Mouse (Mus musculus) hindbrain, embryonic 12.5 days (tissue): Measurements from ENCODE around the gene Spdl1. TPM values are rescaled to one million over a fixed set of nuclear protein-coding genes. Genes with fewer than 3 reads are reported as not detected.
A peak's percentile ranks its signal among the peaks of the same experiment; 100 is the strongest.

Source experiments
- ATAC-seq: fragments of 200-750 bp; cut with Nextera tagmentation; 2 replicates; pipeline ENCODE4 v1.8.0; 2017; ENCODE audit warnings: moderate TSS enrichment; ENCODE audit not compliant: low FRiP score
- H3K27ac ChIP-seq: fragments of 300-500 bp; sonication (generic); 2 replicates; pipeline ENCODE4 v1.5.1; 2016; ENCODE audit warnings: mild to moderate bottlenecking
- H3K27me3 ChIP-seq: fragments of 300-500 bp; sonication (generic); 2 replicates; pipeline ENCODE4 v1.6.1; 2016; ENCODE audit warnings: mild to moderate bottlenecking
- H3K36me3 ChIP-seq: fragments of 300-500 bp; sonication (generic); 2 replicates; pipeline ENCODE4 v1.6.1; 2016; ENCODE audit warnings: mild to moderate bottlenecking
- H3K4me1 ChIP-seq: fragments of 300-500 bp; sonication (generic); 2 replicates; pipeline ENCODE4 v1.6.1; 2016
- H3K4me2 ChIP-seq: fragments of 300-500 bp; sonication (generic); replicated peaks from 2 replicates; pipeline ENCODE4 v1.6.1; 2016; ENCODE audit warnings: mild to moderate bottlenecking
- H3K4me3 ChIP-seq: fragments of 300-500 bp; sonication (generic); 2 replicates; pipeline ENCODE4 v1.5.1; 2016; ENCODE audit warnings: mild to moderate bottlenecking
- H3K9ac ChIP-seq: fragments of 300-500 bp; sonication (generic); 2 replicates; pipeline ENCODE4 v1.6.1; 2016; ENCODE audit warnings: mild to moderate bottlenecking, moderate library complexity
- H3K9me3 ChIP-seq: fragments of 300-500 bp; sonication (generic); replicated peaks from 2 replicates; pipeline ENCODE4 v1.6.1; 2016; ENCODE audit warnings: mild to moderate bottlenecking
- WGBS: fragments of 180-500 bp; shearing (Covaris S2); methylation state at CpG from one replicate; pipeline ENCODE4 v1.1.7; 2016; 5-methylcytosine and 5-hydroxymethylcytosine counted together
- polyA plus RNA-seq: library from polyadenylated mRNA; unstranded; fragments of >200 nt; fragmentation: Nextera tagmentation; extraction: Ambion mirVana; gene quantifications from 2 replicates; pipeline ENCODE4 v1.2.1, GENCODE M21; 2016

The Spdl1 gene
- polyA plus RNA-seq, 1 experiment from 2014 or later = 15.4 TPM

GRCm38 (mm10) chr11:34796097-34796496 is 37.3 kb downstream of the Spdl1 start:
- whole genome bisulfite sequencing = 39% methylated on average over 4 of the region's 4 CpGs
- H3K4me3 ChIP-seq = no peak overlapping the region
- no peaks in the 10 kb centered on the region for H3K27me3 ChIP-seq
- no peaks in the 10 kb centered on the region for H3K36me3 ChIP-seq
- H3K9ac ChIP-seq = no peak overlapping the region
- H3K9me3 ChIP-seq = no peaks in the 10 kb centered on the region
- no peaks in the 10 kb centered on the region for H3K4me1 ChIP-seq
- H3K27ac ChIP-seq = no peak overlapping the region
- no peak for ATAC-seq
- H3K4me2 ChIP-seq = no peak overlapping the region

DNA sequence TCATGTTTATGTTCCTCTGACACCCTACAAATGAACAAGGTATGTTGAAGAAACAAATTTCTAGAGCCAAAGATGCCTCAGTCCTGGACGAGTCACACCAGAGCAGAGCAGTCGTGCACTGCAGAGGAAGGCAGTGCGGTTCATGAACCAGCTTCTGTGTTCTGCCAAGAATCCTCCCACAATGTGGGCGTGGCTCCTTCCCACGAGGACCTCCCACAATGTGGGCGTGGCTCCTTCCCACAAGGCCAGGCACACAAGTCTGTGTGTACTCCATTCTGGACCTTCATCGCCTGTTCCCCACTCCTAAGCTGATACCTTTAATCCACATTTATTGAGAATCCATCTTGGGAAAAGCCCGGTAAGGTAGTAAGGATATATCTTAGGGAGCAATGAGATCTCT is 41.6 kb downstream of the Spdl1 start:
- H3K27me3 ChIP-seq = no peaks in the 10 kb centered on the region
- H3K4me2 ChIP-seq = no peak overlapping the region
- ATAC-seq = no peak
- no peak overlapping the region for H3K9ac ChIP-seq
- no peaks in the 10 kb centered on the region for H3K4me1 ChIP-seq
- H3K4me3 ChIP-seq = no peak overlapping the region
- no peaks in the 10 kb centered on the region for H3K9me3 ChIP-seq
- 67% methylated on average over 8 of the region's 8 CpGs for WGBS
- no peaks in the 10 kb centered on the region for H3K36me3 ChIP-seq
- H3K27ac ChIP-seq = no peak overlapping the region

- H3K9ac ChIP-seq = no peak overlapping the region
- no peak for ATAC-seq
- no peaks in the 10 kb centered on the region for H3K27me3 ChIP-seq
- H3K27ac ChIP-seq = no peak overlapping the region
- H3K4me3 ChIP-seq = no peak overlapping the region
- H3K4me2 ChIP-seq = no peak overlapping the region
- no peaks in the 10 kb centered on the region for H3K36me3 ChIP-seq
- no peaks in the 10 kb centered on the region for H3K4me1 ChIP-seq
- H3K9me3 ChIP-seq = no peaks in the 10 kb centered on the region
Measured at GRCm38 (mm10) chr11:34784864-34785263, 48.6 kb downstream of the Spdl1 start.

DNA sequence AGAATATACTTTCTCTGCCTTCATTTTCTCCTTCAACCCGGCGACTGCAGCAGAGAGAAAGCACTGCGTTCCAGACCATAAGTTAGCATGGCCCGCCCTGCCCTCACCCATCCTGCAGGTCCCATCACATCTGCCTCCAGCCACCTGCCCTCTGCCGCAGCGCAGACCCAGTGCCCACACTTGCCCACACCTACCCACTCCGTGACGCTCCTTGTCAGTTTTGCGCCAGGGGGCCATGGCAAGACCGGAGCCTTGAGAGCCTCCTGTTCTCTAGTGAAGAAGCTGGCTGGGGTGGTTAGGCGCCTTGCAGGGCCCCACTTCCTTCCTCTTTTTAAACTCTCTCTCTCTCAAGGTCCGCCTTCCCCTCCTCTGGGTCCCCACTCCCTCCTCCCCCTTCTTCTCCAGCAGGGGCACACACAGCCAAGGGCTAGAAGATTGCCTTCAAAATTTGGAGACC is 49.8 kb downstream of the Spdl1 start, which contains the start of gene Dock2:
Dock2 (minus strand) TSS at position 306 of the 457 bp plus-strand sequence.
- Histone ChIP-seq H3K27ac (no peak within 1 kb of the TSS), H3K27me3 (no peaks in the 10 kb centered on the region), H3K4me1 (no peaks in the 10 kb centered on the region), H3K9ac (no peak within 1 kb of the TSS), H3K4me2 (no peak within 1 kb of the TSS), H3K9me3 (no peaks in the 10 kb centered on the region), H3K36me3 (no peaks in the 10 kb centered on the region), H3K4me3 (no peak within 1 kb of the TSS)
- no peak for ATAC-seq
- 90% methylated on average over 12 of the region's 12 CpGs for WGBS

DNA sequence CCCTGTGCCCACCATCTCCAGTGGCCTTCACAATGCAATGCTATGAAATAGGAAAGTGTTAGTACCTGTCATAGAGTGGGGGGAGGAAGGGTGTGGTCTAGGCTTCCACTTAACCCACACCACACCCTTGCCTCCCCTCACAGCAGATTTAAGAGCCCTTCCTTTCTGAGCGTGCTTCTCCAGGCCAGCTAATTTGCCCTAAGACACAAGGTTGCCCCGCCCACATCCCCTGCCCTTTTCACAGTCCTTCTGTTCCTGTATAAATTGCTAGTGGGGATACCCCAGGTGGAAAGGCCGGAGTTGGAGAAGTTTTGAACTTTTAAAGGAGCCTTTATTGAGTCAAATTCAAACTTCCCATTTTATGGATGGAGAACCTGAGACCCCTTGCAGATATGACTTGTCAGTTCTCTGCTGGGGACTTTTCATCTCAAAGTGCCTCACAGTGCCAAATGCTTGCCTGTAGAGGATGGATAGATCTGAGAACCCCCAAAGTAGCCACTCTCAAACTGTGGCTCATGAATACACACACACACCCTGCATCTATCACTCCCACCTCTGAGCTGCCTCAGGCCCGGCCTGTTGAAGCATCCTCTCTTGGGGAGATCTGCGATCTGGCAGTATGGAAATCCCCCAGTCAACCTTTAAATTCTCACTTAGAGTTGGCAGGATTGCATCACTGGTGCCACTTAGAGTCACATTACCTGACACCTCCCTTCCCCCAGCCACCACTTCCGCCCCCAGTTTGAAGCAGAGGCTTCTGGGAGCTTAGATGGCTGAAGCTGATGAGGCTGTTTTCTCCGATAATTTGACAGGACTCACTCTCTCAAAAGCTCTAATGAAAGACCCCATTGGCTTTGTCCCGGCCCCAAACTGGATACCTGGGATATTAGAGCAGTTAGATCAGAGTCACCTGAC is 50.7 kb downstream of the Spdl1 start:
- no peaks in the 10 kb centered on the region for H3K4me1 ChIP-seq
- no peaks in the 10 kb centered on the region for H3K36me3 ChIP-seq
- H3K27me3 ChIP-seq = no peaks in the 10 kb centered on the region
- no peak overlapping the region for H3K4me2 ChIP-seq
- H3K4me3 ChIP-seq = no peak overlapping the region
- WGBS = 80% methylated on average over 8 of the region's 8 CpGs
- no peak for ATAC-seq
- no peak overlapping the region for H3K9ac ChIP-seq
- H3K9me3 ChIP-seq = no peaks in the 10 kb centered on the region
- H3K27ac ChIP-seq = no peak overlapping the region

- H3K4me2 ChIP-seq = no peak overlapping the region
- 90% methylated on average over 2 of the region's 2 CpGs for WGBS
- no peaks in the 10 kb centered on the region for H3K36me3 ChIP-seq
- H3K4me1 ChIP-seq = no peaks in the 10 kb centered on the region
- no peaks in the 10 kb centered on the region for H3K9me3 ChIP-seq
- H3K27ac ChIP-seq = no peak overlapping the region
- no peak for ATAC-seq
- no peak overlapping the region for H3K9ac ChIP-seq
- no peaks in the 10 kb centered on the region for H3K27me3 ChIP-seq
- no peak overlapping the region for H3K4me3 ChIP-seq
Measured at GRCm38 (mm10) chr11:34780786-34781185, 52.7 kb downstream of the Spdl1 start.

DNA sequence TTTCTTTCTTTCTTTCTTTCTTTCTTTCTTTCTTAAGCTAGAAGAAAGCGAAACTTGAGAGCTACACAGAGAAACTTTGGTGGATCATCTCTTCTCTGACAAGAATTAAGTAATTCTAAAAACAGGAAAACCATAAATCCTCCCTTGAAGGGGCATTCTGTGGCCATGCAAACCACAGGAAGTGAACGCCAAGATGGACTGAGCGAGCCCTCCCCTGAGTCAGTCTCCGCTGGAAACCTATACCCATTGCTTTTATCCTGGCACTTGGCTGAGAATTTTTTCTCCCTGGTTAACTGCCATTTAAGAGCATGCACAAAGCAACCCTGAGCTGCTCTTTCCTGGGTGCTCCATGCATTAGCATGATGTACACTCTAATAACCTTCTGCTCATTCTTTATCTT is 53.5 kb downstream of the Spdl1 start:
- WGBS = 93% methylated on average over 4 of the region's 4 CpGs
- Histone ChIP-seq H3K27ac (no peak overlapping the region), H3K9ac (no peak overlapping the region), H3K36me3 (no peaks in the 10 kb centered on the region), H3K4me3 (no peak overlapping the region), H3K4me1 (no peaks in the 10 kb centered on the region), H3K9me3 (no peaks in the 10 kb centered on the region), H3K27me3 (no peaks in the 10 kb centered on the region), H3K4me2 (no peak overlapping the region)
- no peak for ATAC-seq

DNA sequence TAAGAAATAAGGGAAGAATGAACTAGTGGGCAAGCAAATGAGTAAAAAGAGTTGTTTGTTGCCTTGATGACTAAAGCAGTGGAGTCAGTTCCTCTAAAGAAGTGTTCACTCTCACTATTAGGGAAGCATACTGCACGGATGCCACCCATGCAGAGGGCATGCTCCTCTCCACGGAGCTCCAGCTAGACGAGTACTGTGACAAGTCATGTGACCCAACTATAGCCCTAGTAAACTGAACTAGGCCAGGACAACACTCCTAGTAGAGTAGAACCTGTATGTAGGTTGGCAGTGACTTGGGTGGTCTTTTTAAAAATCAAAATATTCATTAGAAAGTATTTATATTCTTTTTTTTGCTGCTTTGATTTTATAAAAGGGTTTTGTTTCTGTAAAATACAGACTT is 55.1 kb downstream of the Spdl1 start:
- ATAC-seq = no peak
- Histone ChIP-seq H3K9ac (no peak overlapping the region), H3K36me3 (no peaks in the 10 kb centered on the region)

GRCm38 (mm10) chr11:34777529-34777928 is 55.9 kb downstream of the Spdl1 start:
- H3K36me3 ChIP-seq = no peaks in the 10 kb centered on the region
- H3K27ac ChIP-seq = no peak overlapping the region
- no peaks in the 10 kb centered on the region for H3K27me3 ChIP-seq
- H3K4me1 ChIP-seq = no peaks in the 10 kb centered on the region
- WGBS = 93% methylated on average over 4 of the region's 4 CpGs
- no peak overlapping the region for H3K4me2 ChIP-seq
- no peaks in the 10 kb centered on the region for H3K9me3 ChIP-seq
- no peak overlapping the region for H3K4me3 ChIP-seq
- no peak overlapping the region for H3K9ac ChIP-seq
- no peak for ATAC-seq

More for the DNA sequence above, 55.1 kb downstream of the Spdl1 start:
- Histone ChIP-seq H3K4me1 (no peaks in the 10 kb centered on the region), H3K9me3 (no peaks in the 10 kb centered on the region), H3K27ac (no peak overlapping the region), H3K4me2 (no peak overlapping the region), H3K27me3 (no peaks in the 10 kb centered on the region), H3K4me3 (no peak overlapping the region)
- 78% methylated on average over 3 of the region's 3 CpGs for WGBS

DNA sequence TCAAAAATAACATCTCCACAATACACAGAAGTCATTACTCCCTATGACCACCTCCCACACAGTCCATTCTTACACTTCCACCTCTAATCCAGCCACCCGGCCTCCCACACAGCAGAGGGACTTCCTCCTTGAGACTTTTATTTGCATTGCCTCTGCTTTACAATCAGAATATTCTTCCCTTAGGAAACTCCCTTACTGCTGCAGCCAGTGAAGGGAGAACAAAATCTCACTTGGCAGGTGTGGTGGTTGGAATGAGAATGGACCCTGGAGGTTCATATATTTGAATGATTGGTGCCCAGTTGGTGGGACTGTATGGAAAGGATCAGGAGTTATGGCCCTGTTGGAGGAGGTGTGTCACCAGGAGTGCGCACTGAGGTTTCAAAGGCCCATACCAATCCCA is 57.4 kb downstream of the Spdl1 start:
- H3K9ac ChIP-seq = no peak overlapping the region
- no peak overlapping the region for H3K4me2 ChIP-seq
- 83% methylated on average over 2 of the region's 2 CpGs for WGBS
- H3K4me1 ChIP-seq = 0 out of 2 replicates have a peak, but pooled peaks cover 2% of the 10 kb centered on the region
- ATAC-seq = no peak
- no peaks in the 10 kb centered on the region for H3K36me3 ChIP-seq
- no peaks in the 10 kb centered on the region for H3K9me3 ChIP-seq
- H3K27ac ChIP-seq = no peak overlapping the region
- H3K4me3 ChIP-seq = no peak overlapping the region
- no peaks in the 10 kb centered on the region for H3K27me3 ChIP-seq

- Histone ChIP-seq H3K27me3 (no peaks in the 10 kb centered on the region), H3K4me1 (0 out of 2 replicates have a peak, but pooled peaks cover 4% of the 10 kb centered on the region), H3K27ac (no peak overlapping the region), H3K9me3 (no peaks in the 10 kb centered on the region), H3K4me3 (no peak overlapping the region), H3K36me3 (no peaks in the 10 kb centered on the region), H3K4me2 (no peak overlapping the region), H3K9ac (no peak overlapping the region)
- ATAC-seq = 0 out of 2 replicates have a peak, but pooled peaks have one; percentile 46
- WGBS = 61% methylated on average over 2 of the region's 2 CpGs
Measured at GRCm38 (mm10) chr11:34774636-34775035, 58.8 kb downstream of the Spdl1 start.

DNA sequence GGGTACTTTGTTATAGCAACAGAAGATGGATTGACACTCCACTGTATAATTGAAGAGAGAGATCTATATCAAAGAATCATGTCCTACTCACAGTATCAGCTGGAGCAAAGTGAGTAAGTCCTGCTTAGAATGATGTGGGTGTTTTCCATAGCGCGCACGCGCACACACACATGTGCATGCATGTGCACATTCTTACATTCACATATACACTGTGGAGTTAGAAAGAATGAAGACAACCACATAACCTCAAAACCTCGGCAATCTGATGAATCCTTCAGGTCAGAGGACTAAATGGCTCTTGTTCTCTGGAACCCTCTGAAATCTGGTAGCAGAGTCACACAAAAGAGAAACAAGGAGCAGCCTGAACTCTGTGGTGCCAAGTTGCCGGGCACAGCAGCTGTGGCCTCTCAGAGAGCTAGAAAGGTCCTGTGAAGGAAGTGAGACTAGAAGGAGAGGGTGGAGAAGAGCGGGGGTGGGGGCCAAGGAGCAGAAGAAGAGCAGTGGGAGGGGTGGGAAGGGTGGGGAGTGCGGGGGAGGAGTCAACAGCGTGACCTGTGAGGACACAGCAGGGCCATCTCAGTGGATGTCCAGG is 60.0 kb downstream of the Spdl1 start:
- Histone ChIP-seq H3K9me3 (no peaks in the 10 kb centered on the region), H3K4me3 (no peak overlapping the region), H3K27ac (no peak overlapping the region), H3K36me3 (no peaks in the 10 kb centered on the region), H3K4me1 (0 out of 2 replicates have a peak, but pooled peaks cover 4% of the 10 kb centered on the region), H3K9ac (no peak overlapping the region), H3K27me3 (no peaks in the 10 kb centered on the region), H3K4me2 (no peak overlapping the region)
- 91% methylated on average over 9 of the region's 9 CpGs for WGBS
- ATAC-seq = no peak
